Mouse (Mus musculus) bone marrow, adult 2 months (tissue): Measurements from ENCODE around the gene Ttll3.
A peak's percentile ranks its signal among the peaks of the same experiment; 100 is the strongest.

Experiments used
- CTCF ChIP-seq: fragments of 200-500 bp; IDR thresholded peaks from 2 replicates; pipeline ENCODE4 v1.5.1; 2011; ENCODE audit warnings: low read length, control low read depth; ENCODE audit not compliant: control insufficient read depth, insufficient read depth
- POLR2A ChIP-seq: fragments of 200-500 bp; IDR thresholded peaks from 2 replicates; pipeline ENCODE4 v1.6.1; 2011; ENCODE audit warnings: low read depth, mild to moderate bottlenecking, control low read depth, low read length, borderline replicate concordance; ENCODE audit not compliant: control insufficient read depth

DNA sequence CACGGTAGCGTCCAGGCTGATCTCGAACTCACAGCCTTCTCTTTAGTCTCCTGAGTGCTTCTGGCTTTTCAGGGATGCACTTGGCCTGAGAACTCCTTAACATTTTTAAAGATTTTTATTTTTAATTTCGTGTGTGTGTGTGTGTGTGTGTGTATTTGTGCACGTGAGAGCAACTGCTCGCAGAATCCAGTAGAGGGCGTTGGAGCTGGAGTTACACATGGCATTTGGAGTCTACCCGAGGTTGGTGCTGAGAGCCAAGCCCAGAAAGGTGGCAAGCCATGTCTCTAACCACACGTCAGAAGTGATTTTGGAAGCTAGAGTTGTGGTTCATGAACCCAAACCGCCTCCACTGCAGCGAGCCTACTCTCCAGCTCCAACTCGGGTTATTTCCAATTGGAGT lies 54.0 kb downstream of the Ttll3 start:
- TF ChIP-seq CTCF: peak; percentile 12; the same call in 1 of the 2 replicates
- no peak for TF ChIP-seq POLR2A
